Mouse (Mus musculus): ENCODE results near the gene Prkd3. TPM values are rescaled to one million over a fixed set of nuclear protein-coding genes. Genes with fewer than 3 reads are reported as not detected.
A peak's percentile ranks its signal among the peaks of the same experiment; 100 is the strongest.

The Prkd3 gene
- polyA plus RNA-seq, 1 experiment = 12.2 TPM

DNA sequence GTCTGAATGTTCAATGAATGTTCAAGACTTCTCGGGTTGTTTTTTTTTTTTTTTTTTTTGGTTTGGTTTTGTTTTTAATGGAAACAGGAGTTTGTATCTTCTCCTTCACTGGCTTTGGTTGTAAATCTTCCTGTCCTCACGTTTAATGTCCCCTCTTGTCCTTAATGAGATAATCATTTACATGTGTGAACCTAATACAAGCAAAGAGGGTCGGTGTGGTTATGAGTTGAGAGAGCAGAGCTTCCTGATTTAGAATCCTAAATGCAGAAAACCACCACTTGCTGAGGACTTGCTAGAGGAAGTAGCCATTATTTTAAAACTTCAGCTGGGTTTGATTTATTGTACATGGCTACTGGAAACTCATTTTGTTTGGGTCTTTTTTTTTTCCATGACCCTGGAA is 2.1 kb upstream of the Prkd3 start:
- H3K27ac ChIP-seq (replicated peaks; ENCODE audit: low read depth, low read length) = no peak overlapping the region
- no peak overlapping the region for H3K4me3 ChIP-seq (ENCODE audit: insufficient read depth, low read depth, low read length)
- H3K4me1 ChIP-seq (ENCODE audit: control insufficient read depth, insufficient read depth, insufficient read length, low read length) = peaks cover 3% of the 10 kb centered on the region; the same call in 1 of the 2 replicates

DNA sequence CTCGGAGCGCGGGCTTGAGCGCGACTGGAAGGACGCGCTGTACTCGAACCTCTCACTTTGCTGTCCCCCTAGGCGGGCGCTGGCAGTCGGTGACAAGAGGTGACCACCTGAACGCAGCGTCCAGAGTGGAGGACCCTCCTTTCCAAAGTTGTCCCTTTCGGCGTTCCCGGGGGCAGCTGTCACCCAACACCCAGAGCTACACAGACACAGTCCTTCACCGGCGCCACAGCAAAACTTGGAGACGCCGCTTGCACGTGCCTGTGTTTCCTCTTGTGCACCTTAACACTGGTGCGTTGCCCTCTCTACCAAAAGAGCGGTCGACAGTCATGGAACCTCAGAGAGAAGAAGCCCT is 344 bp upstream of the Prkd3 start:
- H3K4me3 ChIP-seq (ENCODE audit: insufficient read depth, low read depth, low read length) = peak overlapping the region; percentile 70
- peaks cover 3% of the 10 kb centered on the region; the same call in 1 of the 2 replicates for H3K4me1 ChIP-seq (ENCODE audit: control insufficient read depth, insufficient read depth, insufficient read length, low read length)
- H3K27ac ChIP-seq (replicated peaks; ENCODE audit: low read depth, low read length) = no peak overlapping the region

DNA sequence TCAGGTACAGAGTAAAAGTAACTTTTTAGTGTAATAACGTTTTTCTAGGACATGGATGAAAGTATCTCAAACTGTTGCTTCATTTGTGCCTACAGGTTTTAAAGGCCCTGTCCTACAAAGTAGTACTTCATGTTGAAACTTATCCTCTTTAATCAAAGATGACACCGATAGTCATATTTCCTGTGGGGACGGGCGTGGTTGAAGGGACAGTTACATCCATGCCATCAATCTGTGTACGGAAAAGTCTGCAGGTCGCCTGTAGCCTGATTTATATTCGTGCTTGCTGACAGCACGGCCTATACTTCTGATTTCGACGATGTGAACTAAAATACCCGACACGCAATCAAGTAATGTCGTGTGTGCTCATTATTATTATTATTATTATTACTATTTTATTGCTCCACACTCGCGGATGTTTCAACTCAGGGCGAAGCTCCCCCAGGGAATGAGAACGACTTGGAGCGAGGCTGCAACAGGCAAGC is 849 bp downstream of the Prkd3 start:
- no peak overlapping the region for H3K27ac ChIP-seq (replicated peaks; ENCODE audit: low read depth, low read length)
- peak overlapping the region; percentile 70 for H3K4me3 ChIP-seq (ENCODE audit: insufficient read depth, low read depth, low read length)
- H3K4me1 ChIP-seq (ENCODE audit: control insufficient read depth, insufficient read depth, insufficient read length, low read length) = peaks cover 7% of the 10 kb centered on the region

DNA sequence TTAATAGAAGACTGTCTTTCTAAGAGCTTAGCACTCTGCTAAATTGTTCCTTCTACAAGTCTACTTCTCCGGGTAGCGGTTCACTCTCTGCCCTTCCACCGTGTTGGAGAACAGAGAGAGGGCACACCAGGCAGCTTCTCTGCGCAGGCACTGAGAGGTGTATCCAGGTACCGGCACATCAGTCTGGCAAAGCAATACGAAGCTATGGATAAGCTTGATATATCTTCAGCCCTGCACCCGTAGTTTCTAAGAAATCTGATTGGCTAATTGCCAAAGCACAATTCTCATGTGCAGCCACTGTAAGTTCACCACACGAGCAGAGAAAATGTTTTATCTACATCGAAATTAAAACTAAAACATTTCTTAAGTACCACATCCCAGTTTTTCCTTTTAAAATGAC is 2.2 kb downstream of the Prkd3 start:
- no peak overlapping the region for H3K4me3 ChIP-seq (ENCODE audit: insufficient read depth, low read depth, low read length)
- H3K4me1 ChIP-seq (ENCODE audit: control insufficient read depth, insufficient read depth, insufficient read length, low read length) = peaks cover 7% of the 10 kb centered on the region

DNA sequence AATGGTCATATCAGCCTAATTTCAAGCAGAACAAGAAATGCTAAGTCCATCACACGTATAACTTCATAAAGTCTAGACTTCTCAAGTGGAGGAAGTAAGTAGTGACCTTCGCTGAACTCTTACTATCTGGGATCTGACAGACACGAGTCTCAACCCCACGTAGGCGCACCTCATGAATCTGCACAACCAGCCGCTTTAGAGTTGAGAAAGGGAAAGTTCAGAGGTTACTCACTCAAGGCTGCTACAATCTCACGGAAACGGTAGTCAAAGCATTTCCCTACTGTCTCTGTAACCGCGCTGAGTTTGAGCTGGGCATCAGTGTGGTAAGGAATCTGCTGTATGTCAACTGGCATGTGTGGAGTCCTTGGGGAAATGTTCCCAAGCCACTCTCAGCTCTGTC is 4.8 kb downstream of the Prkd3 start:
- H3K27ac ChIP-seq (replicated peaks; ENCODE audit: low read depth, low read length) = no peak overlapping the region
- peaks cover 7% of the 10 kb centered on the region for H3K4me1 ChIP-seq (ENCODE audit: control insufficient read depth, insufficient read depth, insufficient read length, low read length)
- H3K4me3 ChIP-seq (ENCODE audit: insufficient read depth, low read depth, low read length) = no peak overlapping the region

More for the DNA sequence above, 2.2 kb downstream of the Prkd3 start:
- H3K27ac ChIP-seq (replicated peaks; ENCODE audit: low read depth, low read length) = no peak overlapping the region

DNA sequence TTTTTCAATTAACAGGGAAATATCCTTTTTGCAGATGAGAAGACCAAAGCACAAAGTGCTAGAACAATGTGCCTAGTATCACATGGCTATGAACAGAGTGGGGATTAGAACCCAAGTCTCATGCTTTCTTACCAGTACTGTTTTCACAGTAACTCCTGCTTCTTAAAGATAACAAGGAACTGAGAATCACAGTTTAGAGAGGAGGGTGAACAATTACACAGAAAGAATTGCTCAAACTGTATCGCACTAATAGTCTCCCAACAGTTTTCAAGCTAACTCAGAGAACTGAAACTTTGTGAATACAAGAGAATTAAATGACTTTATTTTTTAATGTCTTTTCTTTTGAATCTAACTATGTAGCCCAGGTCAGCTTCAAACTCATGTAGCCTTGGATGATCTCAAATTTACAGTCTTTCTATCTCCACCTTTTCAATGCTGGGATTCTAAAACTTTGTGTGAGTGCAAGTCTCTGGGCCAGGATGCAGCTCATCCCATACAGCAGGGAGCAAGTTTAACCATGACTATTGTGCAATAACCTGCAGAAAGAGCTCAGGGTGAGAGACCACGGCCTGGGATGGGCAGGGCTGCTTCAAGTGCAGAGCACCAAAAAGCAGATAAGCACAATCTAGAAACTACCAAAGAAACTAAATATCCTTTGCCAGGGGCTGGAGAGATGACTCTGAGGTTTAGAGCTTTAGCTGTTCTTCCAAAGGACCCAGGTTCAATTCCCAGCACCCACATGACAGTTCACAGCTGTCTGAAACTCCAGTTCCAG is 5.5 kb downstream of the Prkd3 start:
- Histone ChIP-seq H3K27ac (replicated peaks; ENCODE audit: low read depth, low read length) (no peak overlapping the region), H3K4me1 (ENCODE audit: control insufficient read depth, insufficient read depth, insufficient read length, low read length) (peaks cover 7% of the 10 kb centered on the region), H3K4me3 (ENCODE audit: insufficient read depth, low read depth, low read length) (no peak overlapping the region)

DNA sequence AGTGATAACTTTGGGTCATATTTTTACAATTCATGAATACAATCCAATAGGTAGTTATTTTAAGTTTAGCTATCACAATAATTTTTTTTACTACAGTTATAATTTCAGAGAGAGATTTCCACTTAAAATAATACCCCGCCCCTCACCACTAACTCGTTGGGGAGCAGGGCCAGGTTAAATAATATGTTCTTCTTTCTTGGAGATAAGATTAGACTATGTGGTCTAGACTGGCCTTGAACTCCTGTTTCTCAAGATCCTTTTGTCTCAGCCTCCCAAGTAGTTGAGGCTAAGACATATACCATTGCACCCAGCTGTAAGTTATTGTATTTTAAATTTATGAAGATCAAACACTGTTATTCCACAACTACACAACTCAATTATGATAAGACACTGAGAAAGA is 7.0 kb downstream of the Prkd3 start:
- Histone ChIP-seq H3K4me1 (ENCODE audit: control insufficient read depth, insufficient read depth, insufficient read length, low read length) (peaks cover 7% of the 10 kb centered on the region), H3K27ac (replicated peaks; ENCODE audit: low read depth, low read length) (no peak overlapping the region), H3K4me3 (ENCODE audit: insufficient read depth, low read depth, low read length) (no peak overlapping the region)

DNA sequence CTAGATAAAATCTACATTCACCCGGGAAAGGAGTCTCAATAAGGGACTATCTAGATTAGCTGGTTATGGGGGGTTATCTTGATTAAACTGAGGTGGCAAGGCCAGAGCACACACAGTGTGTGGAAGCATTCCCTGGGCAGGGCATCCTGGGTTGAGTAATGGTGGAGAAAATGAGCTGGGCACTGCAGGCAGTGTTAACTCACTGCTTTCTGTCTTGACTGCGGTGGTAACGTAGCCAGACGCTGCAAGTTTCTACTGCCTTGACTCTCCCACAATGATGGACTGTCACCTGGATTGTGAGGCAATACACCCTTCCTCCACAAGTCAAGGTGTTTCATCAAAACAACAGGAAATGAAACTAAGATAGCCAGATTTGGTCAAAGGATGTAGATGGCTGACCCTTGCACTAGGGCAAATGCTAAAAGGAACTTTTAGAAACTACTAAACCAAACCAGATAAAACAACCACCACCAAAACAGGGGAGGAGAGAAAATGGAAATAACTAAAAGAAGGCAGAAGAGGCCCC is 20.8 kb downstream of the Prkd3 start:
- peaks cover 6% of the 10 kb centered on the region; the same call in 1 of the 2 replicates for H3K4me1 ChIP-seq (ENCODE audit: control insufficient read depth, insufficient read depth, insufficient read length, low read length)
- no peak overlapping the region for H3K27ac ChIP-seq (replicated peaks; ENCODE audit: low read depth, low read length)
- H3K4me3 ChIP-seq (ENCODE audit: insufficient read depth, low read depth, low read length) = no peak overlapping the region

DNA sequence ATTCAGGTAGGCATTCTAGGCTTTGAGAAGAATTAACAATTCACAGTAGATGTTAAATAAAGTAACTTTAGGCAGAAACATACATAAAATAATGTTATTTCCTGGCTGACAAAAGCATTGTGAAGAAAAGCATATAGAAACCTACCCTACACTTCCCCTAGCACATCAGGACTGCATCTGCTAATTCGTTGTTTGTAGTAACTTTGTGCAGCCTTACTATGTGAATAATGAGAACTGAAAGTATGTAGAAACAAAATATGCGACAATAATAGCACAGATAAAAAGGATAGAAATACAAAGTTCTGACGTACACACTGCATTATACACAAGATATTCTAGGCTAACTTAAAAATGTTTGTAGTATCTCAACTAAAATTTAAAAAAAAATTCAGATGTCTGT is 21.4 kb downstream of the Prkd3 start:
- Histone ChIP-seq H3K27ac (replicated peaks; ENCODE audit: low read depth, low read length) (no peak overlapping the region), H3K4me3 (ENCODE audit: insufficient read depth, low read depth, low read length) (no peak overlapping the region)

DNA sequence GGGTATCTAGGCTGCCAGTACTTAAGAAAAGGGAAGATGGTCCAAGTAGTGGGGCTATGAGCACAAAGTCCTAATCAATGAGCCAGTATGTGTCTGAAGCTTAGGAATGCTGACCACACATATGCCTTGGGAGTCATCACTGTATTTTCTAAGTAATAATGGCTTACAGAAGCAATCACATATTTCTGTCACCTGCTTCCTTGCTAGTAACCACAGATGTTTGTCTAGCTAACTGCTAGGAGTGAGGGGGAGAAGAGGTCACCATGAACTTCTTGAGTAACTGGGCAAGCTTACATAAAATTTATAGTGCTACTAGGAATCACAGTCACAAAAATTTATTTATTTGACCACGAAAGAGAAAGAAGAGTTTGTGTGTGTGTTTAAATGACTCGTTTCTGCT is 22.5 kb downstream of the Prkd3 start:
- H3K27ac ChIP-seq (replicated peaks; ENCODE audit: low read depth, low read length) = no peak overlapping the region
- H3K4me3 ChIP-seq (ENCODE audit: insufficient read depth, low read depth, low read length) = no peak overlapping the region
- peaks cover 9% of the 10 kb centered on the region for H3K4me1 ChIP-seq (ENCODE audit: control insufficient read depth, insufficient read depth, insufficient read length, low read length)

More for the DNA sequence above, 21.4 kb downstream of the Prkd3 start:
- peaks cover 9% of the 10 kb centered on the region; the same call in 1 of the 2 replicates for H3K4me1 ChIP-seq (ENCODE audit: control insufficient read depth, insufficient read depth, insufficient read length, low read length)

DNA sequence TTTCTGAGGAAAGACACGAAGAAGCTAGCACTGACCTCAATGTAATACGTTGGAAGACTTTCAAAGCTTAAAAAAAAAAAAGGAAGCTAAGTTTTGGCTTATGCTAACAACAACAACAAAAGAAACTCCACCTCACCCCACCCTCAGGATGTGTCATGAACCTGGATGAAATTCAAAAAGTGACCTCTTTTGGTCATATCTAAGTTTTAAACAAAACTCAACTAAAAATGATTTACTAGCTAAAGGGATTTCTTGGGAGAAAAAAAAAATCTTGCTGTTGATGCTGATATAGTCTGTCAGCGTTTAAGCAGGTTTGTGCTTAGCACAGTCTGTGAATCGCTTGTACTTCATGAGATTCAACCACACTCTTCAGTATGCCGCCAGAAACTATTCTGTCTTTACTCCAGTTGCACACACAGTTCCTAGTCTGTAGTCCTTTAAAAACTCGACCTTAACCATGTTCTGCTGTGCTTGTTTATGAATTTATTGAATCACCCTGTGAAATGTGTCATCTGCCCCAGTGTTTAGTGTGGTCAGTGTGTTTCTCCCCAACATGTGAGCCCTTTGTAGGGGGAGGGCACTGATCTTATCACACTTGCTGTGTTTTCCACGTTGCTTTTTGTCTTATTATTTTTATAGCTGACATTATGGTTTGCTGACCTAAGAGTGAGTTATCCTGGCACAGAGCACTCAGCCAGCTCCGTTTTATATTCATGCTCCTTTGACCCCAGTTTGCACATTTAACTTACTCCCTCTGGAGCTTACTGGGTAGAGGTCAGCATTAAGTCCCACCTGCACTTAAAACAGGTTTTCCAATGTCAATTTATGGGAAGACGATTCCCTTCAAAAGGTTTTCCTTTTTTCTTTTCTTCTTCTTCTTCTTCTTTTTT is 25.4 kb downstream of the Prkd3 start:
- Histone ChIP-seq H3K4me1 (ENCODE audit: control insufficient read depth, insufficient read depth, insufficient read length, low read length) (peaks cover 15% of the 10 kb centered on the region), H3K4me3 (ENCODE audit: insufficient read depth, low read depth, low read length) (no peak overlapping the region), H3K27ac (replicated peaks; ENCODE audit: low read depth, low read length) (peak overlapping the region; percentile 67)

DNA sequence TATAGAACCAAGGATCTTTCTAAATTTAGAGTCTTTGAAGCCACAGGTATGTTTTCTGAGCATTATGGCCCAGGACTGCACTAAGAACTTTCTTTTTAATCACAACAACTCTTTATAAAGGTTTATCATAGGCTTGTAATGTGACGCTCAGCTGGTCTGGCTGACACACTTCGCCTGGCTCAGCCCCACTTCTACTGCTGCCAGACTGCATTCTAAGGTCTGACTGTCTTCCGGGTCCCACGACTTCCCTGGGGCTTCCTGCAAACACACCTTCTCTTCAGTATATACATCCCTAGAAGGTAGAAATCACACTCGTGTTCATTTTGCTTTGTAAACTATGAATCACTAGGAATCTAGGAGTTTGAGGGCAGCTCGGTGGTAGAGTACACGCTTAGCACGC is 26.2 kb downstream of the Prkd3 start:
- H3K4me3 ChIP-seq (ENCODE audit: insufficient read depth, low read depth, low read length) = no peak overlapping the region

DNA sequence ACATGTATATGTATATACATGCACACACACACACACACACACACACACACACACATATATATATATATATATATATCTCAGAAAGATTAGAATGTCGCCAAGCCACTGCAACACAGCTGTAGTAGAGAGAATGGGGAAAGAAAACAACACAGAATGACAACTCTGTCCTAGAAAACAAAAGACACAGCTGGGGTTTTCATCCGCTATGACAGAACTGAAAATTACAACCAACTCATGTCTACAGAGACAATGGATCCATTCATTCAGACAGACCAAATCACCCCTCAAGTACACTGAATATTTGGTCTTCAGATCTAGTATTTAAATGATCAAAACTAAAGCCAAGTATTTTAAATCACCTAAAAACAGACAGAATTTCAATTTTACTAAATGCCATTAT is 26.9 kb downstream of the Prkd3 start:
- Histone ChIP-seq H3K4me3 (ENCODE audit: insufficient read depth, low read depth, low read length) (no peak overlapping the region), H3K27ac (replicated peaks; ENCODE audit: low read depth, low read length) (no peak overlapping the region), H3K4me1 (ENCODE audit: control insufficient read depth, insufficient read depth, insufficient read length, low read length) (peaks cover 12% of the 10 kb centered on the region)

More for the DNA sequence above, 26.2 kb downstream of the Prkd3 start:
- peaks cover 12% of the 10 kb centered on the region for H3K4me1 ChIP-seq (ENCODE audit: control insufficient read depth, insufficient read depth, insufficient read length, low read length)
- H3K27ac ChIP-seq (replicated peaks; ENCODE audit: low read depth, low read length) = no peak overlapping the region

DNA sequence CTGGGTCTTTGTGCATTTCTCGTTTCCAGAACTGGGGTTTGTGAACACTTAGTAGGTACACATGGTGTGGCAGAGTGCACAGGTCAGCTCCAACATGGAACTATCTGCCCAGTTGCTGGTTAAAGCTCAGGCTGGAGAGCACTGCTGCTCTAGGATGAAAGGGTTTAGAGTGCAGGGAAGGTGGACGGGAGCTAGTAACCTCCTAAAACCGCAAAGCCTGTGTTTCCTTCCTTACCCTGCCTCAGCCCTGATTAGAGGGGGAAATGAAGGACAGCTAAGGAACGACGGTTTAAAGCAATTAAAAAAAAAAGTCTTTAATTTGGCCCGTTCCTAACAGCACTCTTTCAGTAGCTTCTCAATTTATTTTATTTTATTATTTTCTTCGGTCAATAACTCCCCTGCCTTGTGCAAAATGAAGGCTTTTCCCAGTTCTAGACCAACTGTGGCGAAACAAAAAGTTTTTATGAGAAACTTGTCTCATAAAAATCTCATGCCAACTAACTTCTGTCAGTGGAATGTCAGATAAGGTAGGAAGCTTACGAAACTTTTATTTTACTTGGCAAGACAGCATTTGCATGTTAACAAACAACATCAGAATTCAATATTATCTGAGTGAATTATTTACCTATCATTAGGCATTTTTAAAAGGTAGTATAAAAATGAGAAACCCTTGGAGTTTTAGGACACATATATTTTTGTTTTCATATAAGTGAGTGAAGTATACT is 28.2 kb downstream of the Prkd3 start:
- no peak overlapping the region for H3K4me3 ChIP-seq (ENCODE audit: insufficient read depth, low read depth, low read length)
- peaks cover 12% of the 10 kb centered on the region for H3K4me1 ChIP-seq (ENCODE audit: control insufficient read depth, insufficient read depth, insufficient read length, low read length)
- H3K27ac ChIP-seq (replicated peaks; ENCODE audit: low read depth, low read length) = no peak overlapping the region

DNA sequence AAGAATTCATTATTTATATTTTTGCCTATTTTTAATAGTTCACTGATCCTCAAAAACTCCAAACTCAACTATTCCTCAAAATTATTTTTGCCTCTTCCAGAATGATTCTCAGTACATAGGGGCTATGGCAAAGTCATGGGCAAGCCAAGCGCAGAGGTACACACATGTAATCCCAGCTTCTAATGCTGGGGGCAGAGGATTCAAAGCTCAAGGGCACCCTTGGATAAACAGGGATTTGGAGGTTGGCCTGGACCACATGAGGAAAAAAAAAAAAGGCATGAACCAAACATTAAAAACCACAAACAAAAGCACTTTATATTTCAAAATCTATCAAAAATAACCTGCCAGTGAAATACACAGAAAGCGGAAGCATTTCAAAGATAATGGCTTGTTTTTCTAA is 29.1 kb downstream of the Prkd3 start:
- H3K27ac ChIP-seq (replicated peaks; ENCODE audit: low read depth, low read length) = no peak overlapping the region
- H3K4me3 ChIP-seq (ENCODE audit: insufficient read depth, low read depth, low read length) = no peak overlapping the region
- H3K4me1 ChIP-seq (ENCODE audit: control insufficient read depth, insufficient read depth, insufficient read length, low read length) = peaks cover 12% of the 10 kb centered on the region

Measured in brown adipose tissue, adult 24 weeks (tissue).